Mouse (Mus musculus) small intestine, adult 2 months (tissue): ENCODE results near the gene Ikbke.

Experiments used
- CTCF ChIP-seq: fragments of 200-500 bp; IDR thresholded peaks from 2 replicates; pipeline ENCODE4 v1.5.1; 2012; ENCODE audit warnings: low read depth, mild to moderate bottlenecking, control low read depth, inconsistent platforms, low read length, moderate library complexity, mixed read lengths; ENCODE audit not compliant: insufficient replicate concordance, insufficient read length; ENCODE audit errors: extremely low read depth
- POLR2A ChIP-seq: fragments of 200-500 bp; IDR thresholded peaks from 2 replicates; pipeline ENCODE4 v1.6.1; 2012; ENCODE audit warnings: low read depth, mild to moderate bottlenecking, control low read depth, inconsistent platforms, low read length, moderate library complexity

- TF ChIP-seq CTCF = no peak
- no peak for TF ChIP-seq POLR2A
Observed at GRCm38 (mm10) chr1:131245089-131245856, 34.1 kb downstream of the Ikbke start, which contains the start of gene Rassf5.
